Mouse (Mus musculus): ENCODE data around the gene Gm20479. TPM values are rescaled to one million over a fixed set of nuclear protein-coding genes. Genes with fewer than 3 reads are reported as not detected.

The Gm20479 gene
- total RNA-seq, 2 experiments from 2014 or later = not detected

GRCm38 (mm10) chr7:27323001-27323400 is 34.2 kb downstream of the Gm20479 start:
- no peak for DNase-seq
- intact Hi-C loops (cut with DNase I) = no loop called here

- DNase-seq = no peak
- intact Hi-C loops (cut with DNase I) = no loop called here
Measured at GRCm38 (mm10) chr7:27322291-27322690, 34.9 kb downstream of the Gm20479 start.

- intact Hi-C loops (cut with DNase I) = no loop called here
Measured at GRCm38 (mm10) chr7:27319411-27319810, 37.8 kb downstream of the Gm20479 start.

DNA sequence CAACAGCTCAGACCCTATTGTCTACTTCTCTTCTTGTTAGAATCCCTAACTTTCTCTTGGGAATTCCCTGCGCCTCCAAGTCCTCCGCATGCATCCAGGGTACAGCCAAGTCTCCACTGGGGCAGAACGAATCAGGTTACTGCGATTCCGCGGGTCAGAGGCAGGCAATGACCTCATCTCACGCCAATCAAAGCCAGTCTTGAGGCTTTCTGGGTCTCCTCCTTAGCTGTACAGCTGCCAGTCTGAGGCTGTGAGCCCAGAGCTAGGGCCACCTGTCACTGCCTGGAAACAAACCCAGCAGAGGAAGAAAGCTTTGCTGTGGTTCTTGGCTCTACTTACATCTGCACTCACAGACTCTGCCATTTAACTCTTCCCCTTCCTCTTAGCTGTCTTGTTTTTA is 41.3 kb downstream of the Gm20479 start:
- DNase-seq = peak; percentile 50 to 52
- intact Hi-C loops (cut with DNase I) = no loop called here

More at GRCm38 (mm10) chr7:27319411-27319810, 37.8 kb downstream of the Gm20479 start:
- DNase-seq = no peak

GRCm38 (mm10) chr7:27314393-27314792 is 42.8 kb downstream of the Gm20479 start:
- no peak for DNase-seq
- intact Hi-C loops (cut with DNase I) = no loop called here

- no peak for DNase-seq
- intact Hi-C loops (cut with DNase I) = no loop called here
Measured at GRCm38 (mm10) chr7:27311651-27312284, 45.5 kb downstream of the Gm20479 start.

GRCm38 (mm10) chr7:27310996-27311535 is 46.2 kb downstream of the Gm20479 start:
- intact Hi-C loops (cut with DNase I) = no loop called here
- no peak for DNase-seq

DNA sequence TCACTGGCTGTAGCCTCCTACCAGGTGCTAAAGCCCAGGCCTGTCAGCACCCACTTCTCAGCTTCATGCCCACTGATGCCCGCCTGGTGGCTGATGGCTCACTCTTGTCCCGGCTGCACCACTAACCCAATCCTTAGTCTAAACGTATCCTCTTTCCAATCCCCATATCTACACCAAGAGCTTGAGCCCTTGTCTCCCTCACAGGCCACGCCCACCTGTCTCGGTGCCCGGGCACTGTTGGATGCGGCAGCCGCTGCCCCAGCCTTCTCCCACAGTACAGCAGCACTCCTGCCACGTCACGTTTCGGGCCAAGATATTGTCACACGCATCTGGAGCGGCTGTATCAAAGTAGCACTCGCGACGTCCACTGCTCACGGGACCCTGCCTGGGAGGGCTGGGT is 46.9 kb downstream of the Gm20479 start:
- intact Hi-C loops (cut with DNase I) = no loop called here
- peak; percentile 57 to 64 for DNase-seq

- intact Hi-C loops (cut with DNase I) = no loop called here
- DNase-seq = no peak
Measured at GRCm38 (mm10) chr7:27309832-27310231, 47.4 kb downstream of the Gm20479 start.

DNA sequence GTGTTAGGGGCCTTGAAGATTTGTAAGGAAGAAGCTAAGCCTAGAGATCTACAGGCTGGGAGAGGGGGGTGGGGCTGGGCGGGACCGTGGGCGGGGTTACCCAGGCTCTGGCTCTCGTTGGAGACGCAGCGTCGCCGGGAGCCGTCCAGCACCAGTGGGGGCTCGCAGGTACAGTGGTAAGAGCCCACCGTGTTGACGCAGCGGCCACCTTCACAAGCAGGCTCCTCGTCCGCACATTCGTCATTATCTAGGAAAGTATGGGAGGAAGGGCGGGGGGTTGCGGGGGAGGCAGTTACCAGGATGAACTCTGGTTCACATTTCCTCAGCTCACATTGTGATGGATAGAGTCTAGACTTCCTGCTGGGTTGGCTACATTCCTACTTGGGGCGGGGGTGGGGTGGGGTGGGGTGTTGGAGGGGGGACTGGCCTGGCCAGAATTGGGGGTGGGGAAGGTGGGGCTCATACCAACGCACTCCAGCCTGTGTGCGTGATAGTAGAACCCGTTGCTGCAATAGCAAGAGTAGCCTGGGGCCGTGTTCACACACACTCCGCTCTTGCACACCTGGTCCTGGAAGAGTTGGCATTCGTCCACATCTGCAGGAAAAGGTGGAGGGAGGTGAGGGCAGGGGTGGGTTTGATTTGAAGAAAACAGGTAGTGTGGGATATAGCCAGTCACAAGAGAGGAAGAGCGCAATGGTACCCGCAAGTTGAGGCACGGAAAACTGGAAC is 48.2 kb downstream of the Gm20479 start:
- peak in 1 of 2 experiments; percentile 32 for DNase-seq
- intact Hi-C loops (cut with DNase I) = no loop called here

DNA sequence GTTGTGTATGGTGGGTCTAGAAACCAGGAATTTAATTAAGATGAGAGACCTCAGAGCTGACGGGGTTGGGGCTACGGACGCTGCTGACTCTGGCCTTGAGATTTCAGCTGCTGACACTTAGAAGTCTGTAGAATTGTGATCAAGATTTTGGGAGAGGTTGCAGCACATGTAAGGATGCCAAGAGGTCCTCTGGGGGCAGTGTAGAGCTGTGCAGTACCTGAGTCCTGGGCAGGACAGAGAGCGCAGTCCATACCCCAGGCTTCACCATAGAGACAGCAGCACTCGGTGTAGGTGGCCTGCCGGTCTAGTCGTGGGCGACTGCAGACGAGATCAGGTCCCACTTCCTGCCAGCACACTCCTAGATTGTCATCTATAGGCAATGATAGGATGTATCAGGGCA is 49.7 kb downstream of the Gm20479 start:
- no peak for DNase-seq

GRCm38 (mm10) chr7:27306161-27307160 is 50.8 kb downstream of the Gm20479 start:
- intact Hi-C loops (cut with DNase I) = no loop called here
- DNase-seq = peak; percentile 55 to 72

More for the DNA sequence above, 49.7 kb downstream of the Gm20479 start:
- intact Hi-C loops (cut with DNase I) = no loop called here

DNA sequence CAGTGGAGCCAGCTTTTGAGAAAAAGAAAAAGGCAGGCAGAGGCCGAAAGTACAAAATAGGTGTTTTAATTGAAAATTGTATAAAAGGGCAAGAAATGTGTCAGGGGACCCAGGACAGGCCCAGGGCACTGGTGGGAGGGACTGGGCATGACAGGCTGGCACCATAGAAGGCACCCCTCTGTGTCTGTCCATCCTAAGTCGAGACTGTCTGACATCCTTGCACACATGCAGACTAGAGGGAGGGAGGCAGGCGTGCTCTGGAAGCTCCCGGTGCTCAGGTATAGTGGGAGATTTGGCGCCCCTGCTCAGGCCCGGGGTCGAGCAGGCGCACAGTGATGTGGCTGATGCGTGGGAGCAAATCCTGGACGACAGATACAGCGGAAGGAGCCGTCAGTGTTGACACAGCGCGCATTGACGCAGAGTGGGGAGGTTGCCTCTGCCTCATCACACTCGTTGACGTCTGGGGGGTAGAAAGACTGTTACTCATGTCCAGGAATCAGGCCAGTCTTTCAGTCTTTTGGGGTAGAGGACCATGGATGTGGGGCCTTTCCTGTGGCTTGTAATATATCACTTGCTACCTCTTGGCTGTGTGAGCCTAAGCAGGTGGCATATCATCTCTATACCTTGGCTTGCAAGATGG is 52.0 kb downstream of the Gm20479 start:
- no peak for DNase-seq
- intact Hi-C loops (cut with DNase I) = no loop called here

Other genes with a start within 250 kb of the Gm20479 start
- gene Cyp2f2, start 237.5 kb downstream of the Gm20479 start, total RNA-seq (2021) = under 1 TPM; 0.22 to 0.43 TPM
- not detected for gene Cyp2t4, start 203.7 kb downstream of the Gm20479 start, total RNA-seq (2021)
- gene Egln2, start 190.6 kb downstream of the Gm20479 start, total RNA-seq (2021) = 10 to 100 TPM; 59.3 to 61.7 TPM
- gene Rab4b, start 178.5 kb downstream of the Gm20479 start, total RNA-seq (2021) = 10 to 100 TPM; 14.5 to 15.7 TPM
- not detected for gene Gm21983, start 176.3 kb downstream of the Gm20479 start, total RNA-seq (2021)
- gene Mia, start 176.3 kb downstream of the Gm20479 start, total RNA-seq (2021) = not detected
- 10 to 100 TPM; 16.3 to 16.6 TPM for gene BC024978, start 161.6 kb downstream of the Gm20479 start, total RNA-seq (2021)
- 10 to 100 TPM; 35.4 to 41.9 TPM for gene Snrpa, start 161.1 kb downstream of the Gm20479 start, total RNA-seq (2021)
- 1 to 10 TPM; 5.1 to 5.6 TPM for gene Itpkc, start 128.8 kb downstream of the Gm20479 start, total RNA-seq (2021)
- 10 to 100 TPM in 1 of 2 experiments, 1 to 10 TPM in 1; 8.8 to 11.2 TPM for gene Coq8b, start 124.4 kb downstream of the Gm20479 start, total RNA-seq (2021)
- gene Numbl, start 99.0 kb downstream of the Gm20479 start, total RNA-seq (2021) = 1 to 10 TPM; 5.7 to 6.1 TPM
- 100 to 1,000 TPM; 207 to 236 TPM for gene Ltbp4, start 19.7 kb downstream of the Gm20479 start, total RNA-seq (2021)
- 1 to 10 TPM; 6.5 to 7.5 TPM for gene Shkbp1, start 1.4 kb downstream of the Gm20479 start, total RNA-seq (2021)
- gene Sptbn4, start 90.3 kb upstream of the Gm20479 start, total RNA-seq (2021) = under 1 TPM; 0.22 to 0.41 TPM
- 10 to 100 TPM; 29.9 to 31.8 TPM for gene Blvrb, start 90.6 kb upstream of the Gm20479 start, total RNA-seq (2021)
- 1 to 10 TPM; 8.3 to 8.4 TPM for gene Sertad3, start 116.3 kb upstream of the Gm20479 start, total RNA-seq (2021)
- gene Sertad1, start 129.5 kb upstream of the Gm20479 start, total RNA-seq (2021) = 10 to 100 TPM in 1 of 2 experiments, 1 to 10 TPM in 1; 9.5 to 11.5 TPM
- under 1 TPM; 0.95 to 0.97 TPM for gene Prx, start 141.9 kb upstream of the Gm20479 start, total RNA-seq (2021)
- under 1 TPM; 0.14 to 0.17 TPM for gene Hipk4, start 165.8 kb upstream of the Gm20479 start, total RNA-seq (2021)
- gene Pld3, start 195.8 kb upstream of the Gm20479 start, total RNA-seq (2021) = 10 to 100 TPM; 26.0 to 29.0 TPM
- 10 to 100 TPM; 67.6 to 69.0 TPM for gene 2310022A10Rik, start 195.8 kb upstream of the Gm20479 start, total RNA-seq (2021)
- 100 to 1,000 TPM; 172 to 194 TPM for gene Akt2, start 234.1 kb upstream of the Gm20479 start, total RNA-seq (2021)

Measured in heart, postnatal 36 days (tissue).